Mouse (Mus musculus) olfactory bulb, adult 2 months (tissue): Measurements from ENCODE around the gene Pim3.

Source experiments
- CTCF ChIP-seq: fragments of 200-500 bp; IDR thresholded peaks from 2 replicates; pipeline ENCODE4 v1.5.1; 2012; ENCODE audit warnings: low read depth, mild to moderate bottlenecking, low read length, moderate library complexity; ENCODE audit not compliant: insufficient read depth
- POLR2A ChIP-seq: fragments of 200-500 bp; IDR thresholded peaks from 2 replicates; pipeline ENCODE4 v1.6.1; 2012; ENCODE audit warnings: mild to moderate bottlenecking, low read depth, low read length, moderate library complexity; ENCODE audit not compliant: insufficient read depth

GRCm38 (mm10) chr15:88836031-88836430 lies 26.0 kb upstream of the Pim3 start:
- TF ChIP-seq POLR2A (no peak), CTCF (no peak)
